Mouse (Mus musculus): ENCODE results near the gene Hist1h4c. TPM values are rescaled to one million over a fixed set of nuclear protein-coding genes. Genes with fewer than 3 reads are reported as not detected.

Gene Hist1h4c
- polyA plus RNA-seq, 3 experiments from 2014 or later = 2.1 to 9.3 (median 4.2) TPM

DNA sequence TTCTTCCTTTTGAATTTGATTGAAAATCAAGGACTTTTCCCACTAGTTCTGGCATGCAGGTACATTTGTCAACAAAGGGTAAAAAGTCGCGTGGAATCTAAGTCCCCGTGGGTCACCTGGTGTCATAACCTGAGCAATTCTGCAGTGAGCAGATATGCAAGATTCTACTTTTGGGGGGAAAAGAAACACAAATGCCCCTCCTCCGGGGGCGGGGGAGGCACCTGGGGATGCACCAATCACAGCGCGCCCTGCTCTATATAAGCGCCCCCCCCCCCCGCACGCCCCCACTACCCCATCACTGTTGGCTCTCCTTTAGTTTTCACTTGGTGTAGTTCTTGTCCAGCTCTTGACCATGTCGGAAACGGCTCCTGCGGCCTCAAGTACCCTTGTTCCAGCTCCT lies 2.7 kb downstream of the Hist1h4c start, which contains the start of gene Hist1h1t:
TSS of gene Hist1h1t (plus strand) at position 301 of the 400 bp plus-strand sequence.
- no peak for ATAC-seq

DNA sequence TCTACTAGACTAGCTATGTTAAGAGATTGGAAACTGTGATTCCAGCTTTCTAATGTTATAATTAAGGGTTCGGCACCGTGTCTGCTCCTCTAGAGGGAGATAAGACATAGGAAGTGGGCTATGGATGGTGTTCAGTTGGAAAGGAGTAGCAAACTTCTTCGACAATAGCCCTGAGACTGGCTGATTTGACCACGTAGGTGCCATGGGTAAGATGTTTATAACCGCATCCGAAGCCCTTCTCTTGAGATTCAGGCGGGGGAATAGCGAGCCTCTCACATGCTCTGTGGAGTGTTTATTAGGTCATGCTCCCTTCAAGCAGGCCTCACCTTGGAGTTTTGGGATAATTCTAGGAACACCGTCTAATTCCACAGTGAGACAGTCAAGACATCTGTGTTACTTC lies 3.3 kb downstream of the Hist1h4c start:
- ATAC-seq = no peak

DNA sequence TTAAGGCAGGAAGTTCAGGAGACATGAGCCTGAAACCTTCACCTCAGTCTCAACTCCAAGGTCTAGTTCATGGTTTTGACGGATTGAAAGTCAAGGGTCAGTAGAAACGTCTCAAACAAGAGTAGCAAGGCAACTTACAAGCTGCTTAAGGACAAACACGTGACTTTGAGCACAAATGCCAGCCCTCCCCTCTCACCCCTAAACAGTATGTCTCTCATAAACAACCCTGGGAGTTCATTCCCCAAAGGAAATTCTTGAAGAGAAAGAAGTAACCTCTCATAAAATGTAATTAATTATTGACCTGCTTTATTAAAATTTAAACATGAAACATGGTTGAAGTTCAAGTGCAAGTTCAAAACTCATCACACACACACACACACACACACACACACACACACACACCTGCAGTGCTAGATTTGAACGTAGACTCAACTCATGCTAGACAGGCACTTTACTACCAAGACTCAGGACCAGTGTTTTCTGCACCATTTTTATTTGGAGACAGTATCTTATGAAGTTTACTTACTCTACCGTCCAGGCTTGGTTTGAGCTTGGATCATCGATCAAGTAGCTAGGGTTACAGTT lies 4.3 kb downstream of the Hist1h4c start:
- ATAC-seq = no peak

DNA sequence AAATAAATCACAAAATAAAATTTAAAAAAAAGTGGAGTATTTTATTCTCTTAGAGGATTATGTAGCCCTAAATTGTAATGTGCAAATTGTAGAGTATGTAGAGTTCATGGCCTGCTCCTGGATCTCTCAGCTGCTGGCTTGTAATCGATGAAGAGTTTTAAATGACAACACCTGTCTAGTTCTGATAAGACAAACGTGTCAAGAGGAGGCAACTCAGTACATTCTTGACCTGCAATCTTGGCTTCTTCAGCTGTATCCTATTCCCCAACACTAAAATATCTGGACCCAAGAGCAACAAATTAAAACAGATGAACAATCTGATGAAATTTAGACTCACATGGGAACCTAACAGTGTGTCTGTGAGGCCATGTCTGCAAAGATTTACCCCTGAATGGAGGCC lies 8.8 kb downstream of the Hist1h4c start:
- ATAC-seq = no peak

DNA sequence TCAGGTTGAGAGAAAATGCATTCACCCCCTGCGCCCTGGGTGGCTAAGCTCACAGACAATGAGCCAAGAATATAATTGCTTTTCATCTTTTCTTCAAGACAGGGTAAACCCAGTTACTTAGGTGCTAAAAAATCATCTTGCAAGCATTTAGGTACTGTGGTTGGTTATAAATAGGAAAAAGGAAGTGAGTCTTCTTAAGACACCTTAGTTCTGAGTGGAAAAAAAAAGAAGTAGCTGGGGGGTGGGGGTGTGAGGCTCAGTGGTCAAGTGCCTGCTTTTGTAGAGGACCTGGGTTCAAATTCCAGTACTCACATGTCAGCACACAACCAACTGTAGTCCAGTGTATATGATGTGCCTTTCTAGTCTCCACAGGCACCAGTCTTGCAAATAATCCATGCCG lies 9.3 kb downstream of the Hist1h4c start:
- no peak for ATAC-seq

DNA sequence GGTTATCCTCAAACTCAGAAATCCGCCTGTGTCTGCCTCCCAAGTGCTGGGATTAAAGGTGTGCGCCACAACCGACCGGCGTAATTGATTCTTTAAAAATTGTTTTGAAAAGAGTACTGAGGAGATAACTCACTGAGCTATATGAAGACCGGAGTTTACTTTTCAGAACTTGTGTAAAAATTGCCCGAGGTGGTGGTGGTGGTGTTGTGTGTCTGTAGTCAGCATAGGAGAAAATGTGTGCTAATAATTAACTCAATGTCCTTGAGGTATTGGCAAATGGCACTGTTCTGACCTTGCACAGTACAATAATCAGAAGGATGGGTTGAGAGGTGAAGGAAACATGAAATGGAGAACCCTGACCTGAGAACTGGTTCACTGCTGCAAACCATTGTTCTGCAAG lies 10.3 kb downstream of the Hist1h4c start:
- ATAC-seq = no peak

DNA sequence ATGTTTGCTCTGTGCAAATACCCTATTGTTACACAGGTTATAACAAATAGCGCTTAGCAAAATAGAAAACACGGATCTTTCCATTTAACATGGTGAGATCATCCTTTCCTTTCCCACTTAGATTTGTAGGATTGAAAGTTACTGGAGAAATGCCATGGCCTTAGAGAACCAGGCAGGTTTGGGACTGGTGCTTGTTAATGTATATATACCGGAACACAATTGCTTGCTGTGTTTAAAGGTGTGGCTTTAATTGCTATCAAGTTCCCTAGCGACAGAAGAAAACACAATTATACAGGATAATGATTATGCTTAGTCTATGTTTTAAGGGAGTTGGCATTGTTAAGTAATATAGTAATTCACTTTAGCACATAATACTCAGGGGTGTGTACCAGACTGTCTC lies 11.1 kb downstream of the Hist1h4c start:
- ATAC-seq = no peak

DNA sequence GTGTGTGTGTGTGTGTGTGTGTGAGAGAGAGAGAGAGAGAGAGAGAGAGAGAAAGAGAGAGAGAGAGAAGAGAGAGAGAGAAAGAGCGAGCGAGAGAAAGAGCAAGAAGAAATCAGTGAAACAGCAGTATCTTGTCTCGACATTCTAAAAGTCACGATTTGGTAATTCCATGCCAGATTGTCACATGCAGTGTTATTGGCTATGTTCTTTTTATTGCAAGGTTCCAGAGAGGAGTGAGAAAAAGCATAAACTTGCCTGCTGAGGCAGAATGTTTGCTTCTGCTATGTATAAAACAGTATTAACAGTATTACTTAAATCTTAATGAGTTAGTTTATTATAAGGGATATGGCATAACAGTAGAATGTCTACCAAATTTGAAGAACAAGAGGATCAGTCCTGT lies 12.3 kb downstream of the Hist1h4c start:
- ATAC-seq = no peak

DNA sequence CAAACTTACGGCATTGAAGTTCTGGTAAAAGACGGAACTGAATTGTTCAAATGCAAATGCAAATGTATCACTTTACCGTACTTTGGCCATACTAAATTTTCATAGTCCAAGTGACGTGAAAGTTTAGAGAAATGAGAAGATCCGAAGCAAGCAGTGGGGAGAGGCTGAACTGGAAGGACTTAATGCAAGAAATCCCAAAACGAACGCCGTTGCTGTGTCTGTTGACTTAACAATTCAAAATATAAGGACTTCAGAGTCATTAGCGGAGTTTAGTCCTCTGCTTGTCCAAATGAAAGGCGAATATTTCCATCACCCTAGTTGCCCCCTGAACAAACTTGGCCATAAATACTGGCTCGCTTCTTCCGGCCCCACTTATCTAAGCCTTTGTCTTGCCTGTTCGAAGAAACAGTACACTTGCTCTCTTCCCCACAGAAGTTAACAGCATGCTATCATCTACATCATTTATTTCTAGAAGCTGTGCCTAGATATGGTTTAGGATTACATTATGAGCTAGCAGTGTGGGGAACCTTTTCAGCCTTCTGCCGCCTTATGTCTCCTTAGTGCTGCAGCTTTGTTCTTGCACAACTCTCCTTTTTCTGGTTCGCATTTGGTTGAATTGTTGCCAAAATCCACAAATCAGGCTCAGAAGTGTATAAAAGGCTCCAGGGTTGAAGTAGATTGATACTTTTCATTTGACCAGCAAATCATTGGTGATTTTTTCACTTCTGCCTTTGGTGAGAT lies 13.0 kb downstream of the Hist1h4c start:
- no peak for ATAC-seq

DNA sequence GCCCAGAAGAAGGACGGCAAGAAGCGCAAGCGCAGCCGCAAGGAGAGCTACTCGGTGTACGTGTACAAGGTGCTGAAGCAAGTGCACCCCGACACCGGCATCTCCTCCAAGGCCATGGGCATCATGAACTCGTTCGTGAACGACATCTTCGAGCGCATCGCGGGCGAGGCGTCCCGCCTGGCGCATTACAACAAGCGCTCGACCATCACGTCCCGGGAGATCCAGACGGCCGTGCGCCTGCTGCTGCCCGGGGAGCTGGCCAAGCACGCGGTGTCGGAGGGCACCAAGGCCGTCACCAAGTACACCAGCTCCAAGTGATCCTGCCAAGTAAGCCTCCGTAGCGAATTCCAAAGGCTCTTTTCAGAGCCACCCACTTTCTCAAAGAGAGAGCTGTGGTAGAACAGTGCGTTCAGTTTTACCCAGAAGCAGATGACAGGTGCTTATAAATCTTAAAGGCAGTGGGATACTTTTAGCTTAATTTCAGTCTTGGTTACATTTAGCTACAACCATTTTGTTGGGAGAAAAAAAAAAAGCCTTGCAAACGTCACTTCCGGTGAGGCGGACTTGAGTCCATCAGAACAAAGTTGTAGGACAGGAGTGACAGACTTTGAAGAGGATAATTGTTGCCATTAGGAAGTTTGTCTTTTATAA lies 13.8 kb downstream of the Hist1h4c start:
- ATAC-seq = peak; percentile 33

DNA sequence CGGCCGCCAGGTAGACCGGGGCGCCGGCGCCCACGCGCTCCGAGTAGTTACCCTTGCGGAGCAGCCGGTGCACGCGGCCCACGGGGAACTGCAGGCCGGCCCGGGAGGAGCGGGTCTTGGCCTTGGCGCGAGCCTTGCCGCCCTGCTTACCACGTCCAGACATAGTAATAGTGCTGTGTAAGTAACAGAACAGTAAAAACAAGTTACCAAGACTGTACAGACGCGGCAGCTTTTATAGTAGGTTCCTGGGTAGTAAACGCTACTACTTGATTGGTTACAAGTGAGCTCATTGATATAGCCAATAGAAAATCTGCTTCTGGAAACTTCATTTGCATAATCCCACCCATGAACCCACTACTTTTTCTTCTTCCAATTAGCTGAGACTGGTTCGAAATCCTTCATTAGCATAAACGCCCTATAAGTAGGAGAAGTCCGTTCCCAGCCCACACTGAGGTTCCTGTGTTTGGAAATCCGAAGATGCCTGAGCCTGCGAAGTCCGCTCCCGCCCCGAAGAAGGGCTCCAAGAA lies 14.4 kb downstream of the Hist1h4c start, which contains the start of the genes Hist1h2ac and Hist1h2bc:
TSS of gene Hist1h2ac (minus strand) at position 194 of the 527 bp plus-strand sequence.
TSS of gene Hist1h2bc (plus strand) at position 445 of the 527 bp plus-strand sequence.
- peak; percentile 97 for ATAC-seq

DNA sequence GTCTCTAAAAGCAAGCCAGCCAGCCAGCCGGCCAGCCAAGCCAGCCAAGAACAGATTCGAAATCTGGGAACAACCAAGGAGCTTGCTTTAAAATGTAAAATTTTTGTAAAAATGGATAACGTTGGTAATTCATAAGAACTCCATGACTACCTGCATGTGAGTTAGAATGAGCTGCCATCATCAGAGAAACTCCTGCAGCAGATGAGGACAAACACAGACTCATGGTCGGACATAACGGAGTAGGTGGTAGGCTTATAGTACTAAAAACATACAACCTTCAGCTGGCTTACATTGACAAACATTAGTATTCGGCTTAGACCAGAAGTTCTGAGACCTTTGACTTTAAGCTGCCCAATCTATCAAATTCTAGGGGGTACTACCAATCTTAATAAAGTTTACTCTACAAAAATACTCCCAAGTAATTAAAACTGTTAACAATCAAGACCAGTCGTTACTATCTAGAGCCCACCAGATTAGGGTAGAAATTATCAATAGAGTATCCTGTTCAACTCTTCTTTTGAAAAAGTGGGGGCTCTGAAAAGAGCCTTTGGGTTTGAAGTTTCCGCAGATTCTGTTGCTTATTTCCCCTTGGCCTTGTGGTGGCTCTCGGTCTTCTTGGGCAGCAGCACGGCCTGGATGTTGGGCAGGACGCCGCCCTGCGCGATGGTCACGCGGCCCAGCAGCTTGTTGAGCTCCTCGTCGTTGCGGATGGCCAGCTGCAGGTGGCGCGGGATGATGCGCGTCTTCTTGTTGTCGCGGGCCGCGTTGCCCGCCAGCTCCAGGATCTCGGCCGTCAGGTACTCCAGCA lies 15.1 kb downstream of the Hist1h4c start:
- peak; percentile 4 for ATAC-seq

DNA sequence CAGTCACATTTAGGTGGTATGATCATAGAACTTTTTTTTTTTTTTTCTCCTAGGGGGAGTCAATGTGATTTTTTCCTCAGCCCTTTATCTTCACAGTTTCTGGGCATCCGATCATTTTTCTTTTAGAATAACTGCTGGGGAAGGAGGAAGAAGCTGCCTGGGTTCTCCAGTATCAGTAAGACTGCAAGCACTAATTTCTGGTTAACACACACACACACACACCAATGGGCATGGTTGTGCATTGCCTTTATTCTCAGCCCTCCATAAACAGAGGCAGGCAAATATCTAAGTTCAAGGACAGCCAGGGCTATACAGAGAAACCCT lies 15.7 kb downstream of the Hist1h4c start:
- ATAC-seq = no peak

DNA sequence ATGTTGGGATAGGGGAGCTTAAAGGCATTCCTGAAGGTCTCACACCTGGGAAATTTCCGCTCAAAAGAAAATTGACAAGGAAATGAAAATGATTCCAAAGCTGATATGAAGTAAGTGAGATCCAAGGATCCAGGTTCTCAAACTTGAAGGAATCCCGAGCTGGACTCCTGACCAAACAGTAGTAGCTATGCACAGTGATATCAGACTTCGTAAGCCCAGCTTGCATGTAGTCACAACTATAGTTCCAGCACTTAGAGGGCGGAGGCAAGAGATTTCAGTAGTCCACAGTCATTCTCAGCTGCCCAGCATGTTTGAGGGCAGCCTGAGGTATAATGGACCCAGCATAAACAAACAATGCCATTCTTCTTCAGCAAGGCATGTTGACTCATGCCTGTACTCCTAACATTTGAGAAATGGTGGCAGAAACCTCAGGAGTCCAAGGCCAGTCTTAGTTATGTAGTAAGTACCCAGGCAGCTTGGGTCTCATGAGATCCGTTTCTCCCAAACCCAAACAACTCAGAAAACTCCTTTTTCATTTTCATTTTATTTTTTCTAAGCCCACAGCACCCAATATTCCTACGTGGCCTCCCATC lies 16.2 kb downstream of the Hist1h4c start:
- no peak for ATAC-seq

DNA sequence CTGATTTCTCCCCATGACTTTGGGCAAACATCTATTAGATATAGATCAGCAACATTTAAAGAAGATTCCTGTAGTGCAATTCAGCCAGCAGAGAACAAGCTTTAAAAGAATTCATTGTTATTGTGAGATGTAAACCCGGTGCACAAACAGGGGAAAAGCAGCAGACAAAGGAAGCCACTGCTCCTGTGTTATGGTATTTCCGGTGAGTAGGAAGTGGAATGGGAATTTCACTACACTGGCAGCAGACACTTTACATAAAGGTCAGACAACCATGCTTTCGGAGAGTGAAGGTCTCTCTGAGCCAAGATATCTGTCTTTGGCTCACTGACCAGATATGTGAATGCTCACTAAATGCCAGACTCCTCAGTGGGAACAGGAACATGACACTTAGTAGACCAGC lies 35.7 kb downstream of the Hist1h4c start:
- ATAC-seq = no peak

DNA sequence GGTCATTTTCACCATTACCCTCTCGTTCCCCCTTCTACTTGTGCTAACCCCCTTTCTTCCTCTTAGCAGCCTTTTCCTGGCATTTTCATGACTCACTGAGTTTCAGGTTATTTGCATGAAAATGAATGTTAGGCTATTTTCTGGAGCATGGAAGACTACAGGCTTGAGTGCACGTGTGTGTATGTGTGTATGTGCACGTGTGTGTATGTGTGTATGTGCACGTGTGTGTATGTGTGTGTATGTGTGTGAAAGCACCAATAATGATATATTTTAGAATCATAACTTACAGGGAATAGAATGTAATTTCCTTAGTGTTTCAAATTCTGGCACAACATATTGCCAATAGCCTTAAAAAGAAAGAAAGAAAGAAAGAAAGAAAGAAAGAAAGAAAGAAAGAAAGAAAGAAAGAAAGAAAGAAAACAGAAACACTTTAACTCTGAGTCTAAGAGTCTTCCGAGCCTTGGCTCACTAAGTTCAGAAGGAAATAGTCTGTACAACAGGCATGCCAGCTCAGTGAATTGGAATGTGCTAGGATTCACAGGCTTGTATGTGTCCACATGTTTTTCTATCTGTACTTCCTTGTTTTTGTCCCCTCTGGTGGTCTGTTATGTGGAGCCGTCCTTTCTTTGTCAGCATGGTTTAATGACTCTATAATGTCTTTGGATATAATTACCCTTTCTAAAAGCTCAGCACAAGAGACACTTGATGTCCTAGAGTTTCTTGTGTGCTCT lies 38.5 kb downstream of the Hist1h4c start:
- no peak for ATAC-seq

Other genes starting within 250 kb of the Hist1h4c start
- not detected for gene Btn1a1, start 232.6 kb downstream of the Hist1h4c start, polyA plus RNA-seq (2017; shearing (Covaris generic))
- not detected for gene Btn2a2, start 209.6 kb downstream of the Hist1h4c start, polyA plus RNA-seq (2017; shearing (Covaris generic))
- 1 to 10 TPM; 3.9 to 8.3 (median 7.0) TPM for gene Hist1h4h, start 167.4 kb downstream of the Hist1h4c start, polyA plus RNA-seq (2017; shearing (Covaris generic))
- gene Hist1h2af, start 164.5 kb downstream of the Hist1h4c start, polyA plus RNA-seq (2017; shearing (Covaris generic)) = not detected
- gene Hist1h3g, start 163.0 kb downstream of the Hist1h4c start, polyA plus RNA-seq (2017; shearing (Covaris generic)) = 1 to 10 TPM in 1 of 3 experiments, not detected in 2; 1.5 TPM
- under 1 TPM in 2 of 3 experiments, not detected in 1; 0.38 to 0.89 TPM for gene Hist1h2bh, start 155.1 kb downstream of the Hist1h4c start, polyA plus RNA-seq (2017; shearing (Covaris generic))
- gene Hist1h3f, start 154.4 kb downstream of the Hist1h4c start, polyA plus RNA-seq (2017; shearing (Covaris generic)) = 1 to 10 TPM in 1 of 3 experiments, under 1 TPM in 2; 0.73 to 1.5 (median 0.74) TPM
- 1 to 10 TPM in 1 of 3 experiments, not detected in 2; 3.2 TPM for gene Hist1h4f, start 146.8 kb downstream of the Hist1h4c start, polyA plus RNA-seq (2017; shearing (Covaris generic))
- under 1 TPM; 0.20 to 0.36 (median 0.34) TPM for gene Hist1h1d, start 145.2 kb downstream of the Hist1h4c start, polyA plus RNA-seq (2017; shearing (Covaris generic))
- gene Hist1h3e, start 136.1 kb downstream of the Hist1h4c start, polyA plus RNA-seq (2017; shearing (Covaris generic)) = 1 to 10 TPM in 2 of 3 experiments, under 1 TPM in 1; 0.89 to 4.0 (median 4.0) TPM
- 100 to 1,000 TPM in 1 of 3 experiments, 10 to 100 TPM in 1, 1 to 10 TPM in 1; 5.9 to 223 (median 14.6) TPM for gene Hist1h2ae, start 127.2 kb downstream of the Hist1h4c start, polyA plus RNA-seq (2017; shearing (Covaris generic))
- 10 to 100 TPM in 1 of 3 experiments, 1 to 10 TPM in 2; 2.4 to 13.2 (median 9.8) TPM for gene Hist1h2bg, start 127.1 kb downstream of the Hist1h4c start, polyA plus RNA-seq (2017; shearing (Covaris generic))
- gene Hist1h2bf, start 124.3 kb downstream of the Hist1h4c start, polyA plus RNA-seq (2017; shearing (Covaris generic)) = not detected
- gene Hist1h2ad, start 124.1 kb downstream of the Hist1h4c start, polyA plus RNA-seq (2017; shearing (Covaris generic)) = under 1 TPM in 1 of 3 experiments, not detected in 2; 0.99 TPM
- gene Hist1h3d, start 122.7 kb downstream of the Hist1h4c start, polyA plus RNA-seq (2017; shearing (Covaris generic)) = 1 to 10 TPM in 1 of 3 experiments, under 1 TPM in 1, not detected in 1; 0.56 to 1.3 TPM
- gene Hist1h4d, start 116.9 kb downstream of the Hist1h4c start, polyA plus RNA-seq (2017; shearing (Covaris generic)) = 10 to 100 TPM; 20.7 to 55.4 (median 27.7) TPM
- 1 to 10 TPM in 2 of 3 experiments, under 1 TPM in 1; 0.92 to 3.6 (median 3.0) TPM for gene Hist1h2be, start 77.3 kb downstream of the Hist1h4c start, polyA plus RNA-seq (2017; shearing (Covaris generic))
- gene Hist1h1e, start 75.9 kb downstream of the Hist1h4c start, polyA plus RNA-seq (2017; shearing (Covaris generic)) = 10 to 100 TPM in 1 of 3 experiments, 1 to 10 TPM in 2; 6.7 to 25.3 (median 9.4) TPM
- gene Hist1h2ac, start 14.5 kb downstream of the Hist1h4c start, polyA plus RNA-seq (2017; shearing (Covaris generic)) = under 1 TPM; 0.43 to 0.47 (median 0.47) TPM
- 1 to 10 TPM in 2 of 3 experiments, under 1 TPM in 1; 0.52 to 3.6 (median 3.3) TPM for gene Hist1h2bc, start 14.3 kb downstream of the Hist1h4c start, polyA plus RNA-seq (2017; shearing (Covaris generic))
- not detected for gene Hist1h1t, start 2.6 kb downstream of the Hist1h4c start, polyA plus RNA-seq (2017; shearing (Covaris generic))
- 1 to 10 TPM in 1 of 3 experiments, under 1 TPM in 1, not detected in 1; 0.32 to 1.7 TPM for gene Hfe, start 12.4 kb upstream of the Hist1h4c start, polyA plus RNA-seq (2017; shearing (Covaris generic))
- 10 to 100 TPM in 2 of 3 experiments, 1 to 10 TPM in 1; 8.7 to 14.8 (median 11.1) TPM for gene Hist1h1c, start 40.4 kb upstream of the Hist1h4c start, polyA plus RNA-seq (2017; shearing (Covaris generic))
- gene Hist1h3c, start 47.1 kb upstream of the Hist1h4c start, polyA plus RNA-seq (2017; shearing (Covaris generic)) = 1 to 10 TPM in 1 of 3 experiments, not detected in 2; 2.5 TPM
- 1 to 10 TPM in 2 of 3 experiments, not detected in 1; 2.5 to 2.8 TPM for gene Hist1h2bb, start 48.3 kb upstream of the Hist1h4c start, polyA plus RNA-seq (2017; shearing (Covaris generic))
- gene Hist1h2ab, start 52.7 kb upstream of the Hist1h4c start, polyA plus RNA-seq (2017; shearing (Covaris generic)) = 10 to 100 TPM in 1 of 3 experiments, not detected in 2; 14.8 TPM
- 1 to 10 TPM in 1 of 3 experiments, not detected in 2; 1.1 TPM for gene Hist1h3b, start 53.8 kb upstream of the Hist1h4c start, polyA plus RNA-seq (2017; shearing (Covaris generic))
- gene Hist1h4b, start 58.6 kb upstream of the Hist1h4c start, polyA plus RNA-seq (2017; shearing (Covaris generic)) = 10 to 100 TPM in 1 of 3 experiments, 1 to 10 TPM in 1, not detected in 1; 4.1 to 20.2 TPM
- gene Hist1h4a, start 62.8 kb upstream of the Hist1h4c start, polyA plus RNA-seq (2017; shearing (Covaris generic)) = 1 to 10 TPM in 1 of 3 experiments, not detected in 2; 3.1 TPM
- 1 to 10 TPM in 1 of 3 experiments, not detected in 2; 1.6 TPM for gene Hist1h3a, start 63.9 kb upstream of the Hist1h4c start, polyA plus RNA-seq (2017; shearing (Covaris generic))
- gene Hist1h1a, start 65.2 kb upstream of the Hist1h4c start, polyA plus RNA-seq (2017; shearing (Covaris generic)) = 1 to 10 TPM; 2.5 to 6.1 (median 3.4) TPM
- not detected for gene Trim38, start 71.5 kb upstream of the Hist1h4c start, polyA plus RNA-seq (2017; shearing (Covaris generic))
- gene Slc17a2, start 108.5 kb upstream of the Hist1h4c start, polyA plus RNA-seq (2017; shearing (Covaris generic)) = not detected
- not detected for gene Slc17a3, start 141.0 kb upstream of the Hist1h4c start, polyA plus RNA-seq (2017; shearing (Covaris generic))
- gene Slc17a1, start 169.3 kb upstream of the Hist1h4c start, polyA plus RNA-seq (2017; shearing (Covaris generic)) = not detected
- gene Slc17a4, start 216.6 kb upstream of the Hist1h4c start, polyA plus RNA-seq (2017; shearing (Covaris generic)) = under 1 TPM in 1 of 3 experiments, not detected in 2; 0.12 TPM
- not detected for gene Hist1h2ba, start 235.7 kb upstream of the Hist1h4c start, polyA plus RNA-seq (2017; shearing (Covaris generic))
- gene Hist1h2aa, start 236.0 kb upstream of the Hist1h4c start, polyA plus RNA-seq (2017; shearing (Covaris generic)) = not detected

Measured in inflammation-experienced regulatory T-cells, adult 6 months (primary cell).